Mouse (Mus musculus) left cerebral cortex, adult 11 months (tissue): Measurements from ENCODE around the gene Asxl1.
"Not testable (repeated sequence)": the region's sequence is repeated elsewhere in the genome, so short reads cannot be mapped to it uniquely, and the experiment has no call there.

Source experiments
- DNase-seq: peaks from one replicate; pipeline ENCODE4 v3.0.0; 2022; ENCODE audit warnings: low spot score

Gene Asxl1

GRCm38 (mm10) chr2:153345071-153345453 is 567 bp upstream of the Asxl1 start:
- DNase-seq, result peak; percentile 23

GRCm38 (mm10) chr2:153346221-153347182 is 873 bp downstream of the Asxl1 start:
- DNase-seq, result no peak

- DNase-seq, result no peak
Measured at GRCm38 (mm10) chr2:153347183-153347781, 1.7 kb downstream of the Asxl1 start.

GRCm38 (mm10) chr2:153348100-153348831 is 2.6 kb downstream of the Asxl1 start:
- DNase-seq, result no peak

- DNase-seq, result no peak
Measured at GRCm38 (mm10) chr2:153350552-153351181, 5.0 kb downstream of the Asxl1 start.

- DNase-seq, result no peak
Measured at GRCm38 (mm10) chr2:153354648-153355047, 9.0 kb downstream of the Asxl1 start.

- DNase-seq, result no peak
Measured at GRCm38 (mm10) chr2:153356784-153357183, 11.2 kb downstream of the Asxl1 start.

GRCm38 (mm10) chr2:153361101-153361710 is 15.6 kb downstream of the Asxl1 start:
- no peak for DNase-seq

- DNase-seq, result not testable (repeated sequence)
Measured at GRCm38 (mm10) chr2:153364531-153364930, 18.9 kb downstream of the Asxl1 start.

GRCm38 (mm10) chr2:153370871-153371270 is 25.2 kb downstream of the Asxl1 start:
- DNase-seq, result no peak

- no peak for DNase-seq
Measured at GRCm38 (mm10) chr2:153375380-153375779, 29.8 kb downstream of the Asxl1 start.

GRCm38 (mm10) chr2:153380479-153380878 is 34.9 kb downstream of the Asxl1 start:
- DNase-seq, result no peak

GRCm38 (mm10) chr2:153389831-153390230 is 44.2 kb downstream of the Asxl1 start:
- DNase-seq, result no peak

GRCm38 (mm10) chr2:153393045-153393444 is 47.4 kb downstream of the Asxl1 start:
- no peak for DNase-seq

- no peak for DNase-seq
Measured at GRCm38 (mm10) chr2:153397790-153398515, 52.3 kb downstream of the Asxl1 start.

- DNase-seq, result no peak
Measured at GRCm38 (mm10) chr2:153399166-153399565, 53.5 kb downstream of the Asxl1 start.

- no peak for DNase-seq
Measured at GRCm38 (mm10) chr2:153404062-153404461, 58.4 kb downstream of the Asxl1 start.

GRCm38 (mm10) chr2:153404882-153405281 is 59.3 kb downstream of the Asxl1 start:
- DNase-seq, result no peak

GRCm38 (mm10) chr2:153406882-153407281 is 61.3 kb downstream of the Asxl1 start:
- no peak for DNase-seq

- DNase-seq, result no peak
Measured at GRCm38 (mm10) chr2:153408971-153409370, 63.3 kb downstream of the Asxl1 start.

GRCm38 (mm10) chr2:153411557-153411956 is 65.9 kb downstream of the Asxl1 start:
- no peak for DNase-seq
